Mouse (Mus musculus) gastrocnemius, postnatal 25 days (tissue): ENCODE measurements around the gene Bcar3. TPM values are rescaled to one million over a fixed set of nuclear protein-coding genes. Genes with fewer than 3 reads are reported as not detected.

Experiments
- DNase-seq: peaks from one replicate; pipeline ENCODE4 v3.0.0; 2022
- total RNA-seq, 2 experiments: library from RNA; stranded (reverse); gene quantifications; 1 replicate in 1 of 2; 2 replicates in 1 of 2; pipeline ENCODE4 v1.2.3; 2021

Bcar3 gene
- total RNA-seq, 2 experiments from 2014 or later, result 3.4 to 4.4 TPM

GRCm38 (mm10) chr3:122418564-122419274 is 124.8 kb downstream of the Bcar3 start:
- no peak for DNase-seq

GRCm38 (mm10) chr3:122419610-122420409 is 125.9 kb downstream of the Bcar3 start:
- peak; percentile 80 for DNase-seq

GRCm38 (mm10) chr3:122420410-122420774 is 126.5 kb downstream of the Bcar3 start:
- DNase-seq, result peak; percentile 10

- DNase-seq, result no peak
These were observed 127.2 kb downstream of the Bcar3 start for GRCm38 (mm10) chr3:122421042-122421702.

GRCm38 (mm10) chr3:122421802-122422201 is 127.9 kb downstream of the Bcar3 start:
- DNase-seq, result peak; percentile 2

- peak; percentile 4 for DNase-seq
These were observed 128.3 kb downstream of the Bcar3 start for GRCm38 (mm10) chr3:122422276-122422675.

GRCm38 (mm10) chr3:122423643-122424042 is 129.7 kb downstream of the Bcar3 start:
- no peak for DNase-seq

GRCm38 (mm10) chr3:122428325-122428821 is 134.4 kb downstream of the Bcar3 start:
- DNase-seq, result no peak

GRCm38 (mm10) chr3:122430780-122431497 is 137.0 kb downstream of the Bcar3 start:
- DNase-seq, result peak; percentile 30

GRCm38 (mm10) chr3:122432811-122433406 is 139.0 kb downstream of the Bcar3 start:
- peak; percentile 24 for DNase-seq

GRCm38 (mm10) chr3:122433975-122434626 is 140.2 kb downstream of the Bcar3 start:
- DNase-seq, result no peak

- DNase-seq, result no peak
These were observed 141.3 kb downstream of the Bcar3 start for GRCm38 (mm10) chr3:122434983-122435935.

- DNase-seq, result no peak
These were observed 144.3 kb downstream of the Bcar3 start for GRCm38 (mm10) chr3:122438143-122438825.

- no peak for DNase-seq
These were observed 151.8 kb downstream of the Bcar3 start for GRCm38 (mm10) chr3:122445696-122446095.

- DNase-seq, result no peak
These were observed 152.7 kb downstream of the Bcar3 start for GRCm38 (mm10) chr3:122446678-122447077.

- no peak for DNase-seq
These were observed 154.3 kb downstream of the Bcar3 start for GRCm38 (mm10) chr3:122448196-122448595.

- DNase-seq, result no peak
These were observed 156.1 kb downstream of the Bcar3 start for GRCm38 (mm10) chr3:122450041-122450440.

GRCm38 (mm10) chr3:122453875-122454274 is 159.9 kb downstream of the Bcar3 start:
- DNase-seq, result no peak

- no peak for DNase-seq
These were observed 162.2 kb downstream of the Bcar3 start for GRCm38 (mm10) chr3:122456156-122456555.
